Mouse (Mus musculus): Measurements from ENCODE around the gene Cope. TPM values are rescaled to one million over a fixed set of nuclear protein-coding genes. Genes with fewer than 3 reads are reported as not detected.
A peak's percentile ranks its signal among the peaks of the same experiment; 100 is the strongest.

Cope gene
- 126 and 159 TPM in 2 replicates for total RNA-seq (2014; rRNA removed)
- 286 and 291 TPM in 2 replicates for polyA plus RNA-seq (2015; fragmentation: Nextera tagmentation; extraction: Ambion mirVana)

GRCm38 (mm10) chr8:70302358-70302890 lies at the start of gene Cope, which contains the start of gene Ddx49:
Gene Cope (plus strand): TSS chr8:70302518.
Gene Ddx49 (minus strand): TSS chr8:70302489.
- peak within 1 kb of the TSS; percentile 62 for H3K4me3 ChIP-seq (ENCODE audit: low read length)
- no peaks in the 10 kb centered on the region for H3K27me3 ChIP-seq (ENCODE audit: insufficient read depth, low read length)
- DNase-seq (ENCODE audit: low spot score) (peak; percentile 96), ATAC-seq (peak; percentile 93)
- H3K36me3 ChIP-seq (ENCODE audit: insufficient read depth, low read length): peaks cover 29% of the 10 kb centered on the region
- no peaks in the 10 kb centered on the region for H3K9me3 ChIP-seq (ENCODE audit: low read length)
- peak within 1 kb of the TSS; percentile 49 for H3K27ac ChIP-seq
- no peak for TF ChIP-seq CTCF (IDR thresholded peaks at IDR 0.05; ENCODE audit: low read depth)
- H3K4me2 ChIP-seq (ENCODE audit: low read depth, low read length): peak within 1 kb of the TSS; percentile 91
- H3K4me1 ChIP-seq (ENCODE audit: insufficient read depth, low read length): peaks cover 10% of the 10 kb centered on the region; the same call in 1 of the 2 replicates
- peak within 1 kb of the TSS; percentile 71 for H3K9ac ChIP-seq (replicated peaks; ENCODE audit: low read length)
- under 1% methylated on average over 40 of the region's 40 CpGs for WGBS

- no peak overlapping the region for H3K9ac ChIP-seq (replicated peaks; ENCODE audit: low read length)
- H3K4me1 ChIP-seq (ENCODE audit: insufficient read depth, low read length): no peaks in the 10 kb centered on the region
- DNase-seq (ENCODE audit: low spot score): no peak
- peaks cover 85% of the 10 kb centered on the region for H3K36me3 ChIP-seq (ENCODE audit: insufficient read depth, low read length)
- no peak overlapping the region for H3K4me3 ChIP-seq (ENCODE audit: low read length)
- no peaks in the 10 kb centered on the region for H3K27me3 ChIP-seq (ENCODE audit: insufficient read depth, low read length)
- no peak for ATAC-seq
- WGBS: 69% methylated on average over 1 of the region's 1 CpGs
- H3K9me3 ChIP-seq (ENCODE audit: low read length): no peaks in the 10 kb centered on the region
- peak; percentile 43 for TF ChIP-seq CTCF (IDR thresholded peaks at IDR 0.05; ENCODE audit: low read depth)
- no peak overlapping the region for H3K4me2 ChIP-seq (ENCODE audit: low read depth, low read length)
- H3K27ac ChIP-seq: no peak overlapping the region
Observed at GRCm38 (mm10) chr8:70254628-70255027, 47.7 kb upstream of the Cope start.

- H3K4me2 ChIP-seq (ENCODE audit: low read depth, low read length): no peak overlapping the region
- DNase-seq (ENCODE audit: low spot score) (no peak), ATAC-seq (no peak)
- no peak overlapping the region for H3K4me3 ChIP-seq (ENCODE audit: low read length)
- no peaks in the 10 kb centered on the region for H3K9me3 ChIP-seq (ENCODE audit: low read length)
- H3K4me1 ChIP-seq (ENCODE audit: insufficient read depth, low read length): no peaks in the 10 kb centered on the region
- WGBS: 82% methylated on average over 3 of the region's 3 CpGs
- no peaks in the 10 kb centered on the region for H3K27me3 ChIP-seq (ENCODE audit: insufficient read depth, low read length)
- peaks cover 80% of the 10 kb centered on the region for H3K36me3 ChIP-seq (ENCODE audit: insufficient read depth, low read length)
- H3K27ac ChIP-seq: no peak overlapping the region
- no peak overlapping the region for H3K9ac ChIP-seq (replicated peaks; ENCODE audit: low read length)
- TF ChIP-seq CTCF (IDR thresholded peaks at IDR 0.05; ENCODE audit: low read depth): no peak
Observed at GRCm38 (mm10) chr8:70257456-70257855, 44.9 kb upstream of the Cope start.

DNA sequence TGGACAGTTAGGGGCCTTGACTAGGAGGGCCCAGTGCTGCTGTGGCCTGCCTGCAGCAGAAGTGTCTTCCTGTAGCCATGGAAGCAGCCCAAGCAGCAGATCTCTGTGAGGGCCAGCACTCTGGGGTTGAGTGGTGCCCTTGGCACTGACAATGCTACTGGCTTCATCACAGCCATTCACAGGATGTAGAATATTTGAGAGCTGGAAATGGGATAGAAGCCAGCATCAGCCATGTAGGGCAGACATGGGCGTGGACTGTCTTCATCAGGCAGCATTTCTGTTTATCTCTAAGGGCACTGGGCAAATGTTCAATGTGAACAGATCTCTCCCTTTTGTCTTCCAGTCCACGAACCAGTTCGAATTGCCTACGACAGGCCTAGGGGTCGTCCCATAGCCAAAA lies 43.7 kb upstream of the Cope start:
- DNase-seq (ENCODE audit: low spot score) (no peak), ATAC-seq (peak; percentile 44; the same call in 1 of the 2 replicates)

DNA sequence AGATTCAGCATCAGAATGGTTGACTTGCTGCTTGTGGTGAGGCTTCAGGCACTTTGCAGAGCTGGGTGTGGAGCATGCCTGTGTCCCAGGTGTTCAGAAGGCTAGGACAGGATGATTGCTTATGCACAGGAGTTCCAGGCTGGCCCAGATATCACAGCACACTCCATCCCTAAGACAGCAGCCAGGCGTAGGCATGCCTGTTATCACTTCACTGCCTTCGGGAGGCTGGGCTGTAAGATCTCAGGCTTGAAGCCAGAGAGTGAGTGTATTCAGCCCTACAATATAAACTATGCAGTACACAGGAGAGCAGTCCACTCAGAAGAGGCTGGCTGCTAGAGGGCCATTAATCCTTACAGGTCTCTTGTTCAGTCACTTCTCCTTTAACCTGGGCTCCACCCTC lies 43.3 kb upstream of the Cope start:
- ATAC-seq (no peak), DNase-seq (ENCODE audit: low spot score) (no peak)
- TF ChIP-seq CTCF (IDR thresholded peaks at IDR 0.05; ENCODE audit: low read depth): no peak
- Histone ChIP-seq H3K9me3 (ENCODE audit: low read length) (no peaks in the 10 kb centered on the region), H3K4me1 (ENCODE audit: insufficient read depth, low read length) (no peaks in the 10 kb centered on the region), H3K27me3 (ENCODE audit: insufficient read depth, low read length) (no peaks in the 10 kb centered on the region), H3K9ac (replicated peaks; ENCODE audit: low read length) (no peak overlapping the region), H3K4me2 (ENCODE audit: low read depth, low read length) (no peak overlapping the region), H3K27ac (no peak overlapping the region), H3K4me3 (ENCODE audit: low read length) (no peak overlapping the region), H3K36me3 (ENCODE audit: insufficient read depth, low read length) (peaks cover 79% of the 10 kb centered on the region)
- 86% methylated on average over 2 of the region's 2 CpGs for WGBS

More for the DNA sequence above, 43.7 kb upstream of the Cope start:
- Histone ChIP-seq H3K9ac (replicated peaks; ENCODE audit: low read length) (no peak overlapping the region), H3K9me3 (ENCODE audit: low read length) (no peaks in the 10 kb centered on the region), H3K27me3 (ENCODE audit: insufficient read depth, low read length) (no peaks in the 10 kb centered on the region), H3K27ac (no peak overlapping the region), H3K4me3 (ENCODE audit: low read length) (no peak overlapping the region), H3K36me3 (ENCODE audit: insufficient read depth, low read length) (peaks cover 79% of the 10 kb centered on the region), H3K4me1 (ENCODE audit: insufficient read depth, low read length) (no peaks in the 10 kb centered on the region), H3K4me2 (ENCODE audit: low read depth, low read length) (no peak overlapping the region)
- TF ChIP-seq CTCF (IDR thresholded peaks at IDR 0.05; ENCODE audit: low read depth): no peak
- WGBS: 86% methylated on average over 5 of the region's 5 CpGs

GRCm38 (mm10) chr8:70267674-70268073 lies 34.6 kb upstream of the Cope start:
- H3K4me2 ChIP-seq (ENCODE audit: low read depth, low read length): no peak overlapping the region
- TF ChIP-seq CTCF (IDR thresholded peaks at IDR 0.05; ENCODE audit: low read depth): no peak
- 0 out of 2 replicates have a peak, but pooled peaks have one; percentile 11 for ATAC-seq
- no peaks in the 10 kb centered on the region for H3K9me3 ChIP-seq (ENCODE audit: low read length)
- no peak overlapping the region for H3K27ac ChIP-seq
- DNase-seq (ENCODE audit: low spot score): no peak
- H3K9ac ChIP-seq (replicated peaks; ENCODE audit: low read length): no peak overlapping the region
- 90% methylated on average over 3 of the region's 3 CpGs for WGBS
- no peaks in the 10 kb centered on the region for H3K27me3 ChIP-seq (ENCODE audit: insufficient read depth, low read length)
- no peak overlapping the region for H3K4me3 ChIP-seq (ENCODE audit: low read length)
- H3K36me3 ChIP-seq (ENCODE audit: insufficient read depth, low read length): peaks cover 22% of the 10 kb centered on the region
- no peaks in the 10 kb centered on the region for H3K4me1 ChIP-seq (ENCODE audit: insufficient read depth, low read length)

- H3K27ac ChIP-seq: peak overlapping the region; percentile 45; the same call in 1 of the 2 replicates
- H3K9me3 ChIP-seq (ENCODE audit: low read length): no peaks in the 10 kb centered on the region
- H3K36me3 ChIP-seq (ENCODE audit: insufficient read depth, low read length): peaks cover 16% of the 10 kb centered on the region; the same call in 1 of the 2 replicates
- no peak overlapping the region for H3K9ac ChIP-seq (replicated peaks; ENCODE audit: low read length)
- ATAC-seq (no peak), DNase-seq (ENCODE audit: low spot score) (no peak)
- H3K27me3 ChIP-seq (ENCODE audit: insufficient read depth, low read length): no peaks in the 10 kb centered on the region
- H3K4me3 ChIP-seq (ENCODE audit: low read length): no peak overlapping the region
- WGBS: 39% methylated on average over 5 of the region's 5 CpGs
- no peak overlapping the region for H3K4me2 ChIP-seq (ENCODE audit: low read depth, low read length)
- TF ChIP-seq CTCF (IDR thresholded peaks at IDR 0.05; ENCODE audit: low read depth): no peak
- H3K4me1 ChIP-seq (ENCODE audit: insufficient read depth, low read length): no peaks in the 10 kb centered on the region
Observed at GRCm38 (mm10) chr8:70268311-70268710, 34.0 kb upstream of the Cope start.

All from hindbrain, postnatal 0 days (tissue).